Mouse (Mus musculus) CH12.LX (cell line): Measurements from ENCODE around the gene Phlda1. TPM values are rescaled to one million over a fixed set of nuclear protein-coding genes. Genes with fewer than 3 reads are reported as not detected.

Experiments
- DNase-seq: peaks from one replicate; pipeline ENCODE4 v3.0.0-alpha.2; 2013; ENCODE audit errors: extremely low read depth
- H3K27ac ChIP-seq: 2 replicates; pipeline ENCODE4 v1.5.1; 2012; ENCODE audit warnings: low read depth, mild to moderate bottlenecking, control low read depth, moderate library complexity; ENCODE audit not compliant: insufficient read depth
- H3K27me3 ChIP-seq: replicated peaks from 2 replicates; pipeline ENCODE3; 2012; ENCODE audit warnings: inconsistent platforms
- H3K36me3 ChIP-seq, 2 experiments: replicated peaks in 1 of 2; 2 replicates each; pipeline versions ENCODE3 to v1.6.1; 2012; ENCODE audit warnings: inconsistent platforms in 1 of 2, low read length in 1 of 2, mild to moderate bottlenecking in 1 of 2, mixed read lengths in 1 of 2, moderate library complexity in 1 of 2; ENCODE audit not compliant: control insufficient read depth in 1 of 2, insufficient read depth in 1 of 2
- H3K4me1 ChIP-seq, 2 experiments: 2 replicates each; pipeline ENCODE4 v1.6.1; 2012; ENCODE audit warnings: inconsistent platforms in 1 of 2, moderate library complexity in 1 of 2; ENCODE audit not compliant: insufficient read depth in 2 of 2, control insufficient read depth in 1 of 2
- H3K4me2 ChIP-seq: 2 replicates; pipeline ENCODE4 v1.6.1; 2012; ENCODE audit warnings: low read depth, mild to moderate bottlenecking, control low read depth; ENCODE audit not compliant: poor library complexity, insufficient read depth, severe bottlenecking
- H3K4me3 ChIP-seq, 3 experiments: fragments of 150-350 bp in 1 of 3; sonication (generic) in 1 of 3; replicated peaks in 1 of 3; 2 replicates each; pipeline versions ENCODE3 to v1.5.1; 2011 to 2012; ENCODE audit warnings: low read depth in 2 of 3, low read length in 2 of 3, mild to moderate bottlenecking in 2 of 3, moderate library complexity in 2 of 3, control low read depth in 1 of 3, improper control_type of control experiment in 1 of 3, inconsistent platforms in 1 of 3, mixed read lengths in 1 of 3; ENCODE audit not compliant: poor library complexity in 1 of 3
- H3K79me2 ChIP-seq: replicated peaks from 2 replicates; pipeline ENCODE4 v1.6.1; 2012; ENCODE audit warnings: mild to moderate bottlenecking, moderate library complexity; ENCODE audit not compliant: control insufficient read depth, poor library complexity, insufficient read depth, severe bottlenecking; ENCODE audit errors: extremely low read depth
- H3K9ac ChIP-seq: 2 replicates; pipeline ENCODE4 v1.6.1; 2012; ENCODE audit warnings: low read depth, mild to moderate bottlenecking, control low read depth, moderate library complexity; ENCODE audit not compliant: insufficient read depth
- H3K9me3 ChIP-seq: replicated peaks from 2 replicates; pipeline ENCODE3; 2012; ENCODE audit warnings: low read length, inconsistent platforms, mixed read lengths
- BHLHE40 ChIP-seq: IDR thresholded peaks from 2 replicates; pipeline ENCODE4 v1.6.1; 2011; ENCODE audit warnings: mild to moderate bottlenecking, low read depth, low read length, improper control_type of control experiment
- CTCF ChIP-seq, 2 experiments: IDR thresholded peaks in 1 of 2; conservative IDR thresholded peaks in 1 of 2; 2 replicates each; pipeline ENCODE4 v1.5.1; 2011 to 2012; ENCODE audit warnings: low read depth in 2 of 2, low read length in 2 of 2, improper control_type of control experiment in 1 of 2, inconsistent platforms in 1 of 2, mild to moderate bottlenecking in 1 of 2, moderate library complexity in 1 of 2
- E2F4 ChIP-seq: IDR thresholded peaks from 2 replicates; pipeline ENCODE4 v1.6.1; 2011; ENCODE audit warnings: low read depth, low read length, improper control_type of control experiment; ENCODE audit not compliant: insufficient replicate concordance
- EP300 ChIP-seq: IDR thresholded peaks from 2 replicates; pipeline ENCODE4 v1.6.1; 2011; ENCODE audit warnings: low read length, improper control_type of control experiment
- JUND ChIP-seq: conservative IDR thresholded peaks from 2 replicates; pipeline ENCODE4 v1.6.1; 2011; ENCODE audit warnings: low read depth, low read length, improper control_type of control experiment
- MAX ChIP-seq: IDR thresholded peaks from 2 replicates; pipeline ENCODE4 v1.6.1; 2011; ENCODE audit warnings: low read length, improper control_type of control experiment
- MAZ ChIP-seq: IDR thresholded peaks from 2 replicates; pipeline ENCODE4 v1.6.1; 2012; ENCODE audit warnings: low read depth, mild to moderate bottlenecking, inconsistent platforms, low read length, improper control_type of control experiment, moderate library complexity
- MYC ChIP-seq: IDR thresholded peaks from 2 replicates; pipeline ENCODE4 v1.6.1; 2011; ENCODE audit warnings: low read depth, mild to moderate bottlenecking, improper control_type of control experiment, low read length
- NELFE ChIP-seq: IDR thresholded peaks from 2 replicates; pipeline ENCODE4 v1.6.1; 2011; ENCODE audit warnings: low read depth, low read length, improper control_type of control experiment
- NRF1 ChIP-seq: IDR thresholded peaks from 2 replicates; pipeline ENCODE4 v1.6.1; 2014; ENCODE audit warnings: low read depth, mild to moderate bottlenecking, inconsistent platforms, low read length, improper control_type of control experiment, moderate library complexity
- POLR2A ChIP-seq: IDR thresholded peaks from 2 replicates; pipeline ENCODE4 v1.6.1; 2011; ENCODE audit warnings: low read depth, mild to moderate bottlenecking, improper control_type of control experiment, low read length
- POLR2AphosphoS2 ChIP-seq: IDR thresholded peaks from 2 replicates; pipeline ENCODE4 v1.6.1; 2011; ENCODE audit warnings: low read depth, low read length, improper control_type of control experiment
- RAD21 ChIP-seq: IDR thresholded peaks from 2 replicates; pipeline ENCODE4 v1.6.1; 2011; ENCODE audit warnings: low read depth, mild to moderate bottlenecking, low read length, improper control_type of control experiment, moderate library complexity
- SIN3A ChIP-seq: IDR thresholded peaks from 2 replicates; pipeline ENCODE4 v1.6.1; 2012; ENCODE audit warnings: low read length, improper control_type of control experiment, inconsistent platforms
- TBP ChIP-seq: conservative IDR thresholded peaks from 2 replicates; pipeline ENCODE4 v1.6.1; 2011; ENCODE audit warnings: low read depth, low read length, improper control_type of control experiment
- USF1 ChIP-seq: IDR thresholded peaks from 2 replicates; pipeline ENCODE4 v1.6.1; 2014; ENCODE audit warnings: low read depth, mild to moderate bottlenecking, inconsistent platforms, low read length, improper control_type of control experiment
- ZC3H11A ChIP-seq: IDR thresholded peaks from 2 replicates; pipeline ENCODE4 v1.6.1; 2012; ENCODE audit warnings: low read depth, mild to moderate bottlenecking, inconsistent platforms, low read length, improper control_type of control experiment
- ZKSCAN1 ChIP-seq: IDR thresholded peaks from 2 replicates; pipeline ENCODE4 v1.6.1; 2012; ENCODE audit warnings: low read depth, inconsistent platforms, low read length, improper control_type of control experiment, borderline replicate concordance
- ZNF384 ChIP-seq: IDR thresholded peaks from 2 replicates; pipeline ENCODE4 v1.6.1; 2012; ENCODE audit warnings: low read depth, low read length, improper control_type of control experiment, inconsistent platforms
- dilution Hi-C: fragments of 300-500 bp; cut with MboI; formaldehyde crosslinking; loops from 2 replicates; pipeline ENCODE4 v1.14.3; 2020; ENCODE audit warnings: low sequenced_read_pairs; ENCODE audit not compliant: extremely low pct_unique_long_range_greater_than_20kb, extremely low pct_ligation_motif_present
- in situ Hi-C: fragments of 300-500 bp; cut with MboI; formaldehyde crosslinking; loops from 3 replicates; pipeline ENCODE4 v1.14.3; 2019; ENCODE audit warnings: low sequenced_read_pairs, low pct_ligation_motif_present, low pct_unique_long_range_greater_than_20kb, mixed read lengths
- polyA plus RNA-seq: library from polyadenylated mRNA; unstranded; fragments of >175 nt; gene quantifications from 2 replicates; pipeline ENCODE4 v1.2.1, GENCODE M21; 2012; ENCODE audit warnings: low read depth; ENCODE audit not compliant: insufficient read length
- total RNA-seq, 2 experiments: library from RNA; depleted of rRNA; stranded (reverse); fragments of 300-350 nt in 1 of 2; fragments of >200 nt in 1 of 2; gene quantifications; 2 replicates each; pipeline ENCODE4 v1.2.3; 2012 to 2014

Phlda1 gene
- total and polyA plus RNA-seq, 3 experiments, result 1.9 to 11.6 (median 2.1) TPM

- dilution Hi-C loops (no loop called here), in situ Hi-C loops (no loop called here)
- Histone ChIP-seq H3K27ac (no peak overlapping the region), H3K36me3 (no peaks in the 10 kb centered on the region), H3K4me1 (peaks cover 5 to 8% of the 10 kb centered on the region in 2 experiments), H3K9ac (no peak overlapping the region), H3K4me3 (no peak overlapping the region), H3K27me3 (no peaks in the 10 kb centered on the region), H3K9me3 (no peaks in the 10 kb centered on the region), H3K79me2 (no peaks in the 10 kb centered on the region), H3K4me2 (no peak overlapping the region)
- TF ChIP-seq ZKSCAN1, result no peak
- no peak for TF ChIP-seq MAX
- no peak for TF ChIP-seq MAZ
- no peak for TF ChIP-seq ZC3H11A
- no peak for TF ChIP-seq SIN3A
- no peak for TF ChIP-seq BHLHE40
- no peak for TF ChIP-seq E2F4
- no peak for TF ChIP-seq NELFE
- TF ChIP-seq CTCF (conservative IDR thresholded peaks at IDR 0.05 in 1 of 2, IDR thresholded peaks at IDR 0.05 in 1 of 2; ENCODE audit: low read depth in 2 of 2, low read length in 2 of 2), result no peak
- no peak for TF ChIP-seq EP300
- TF ChIP-seq RAD21, result no peak
- no peak for TF ChIP-seq POLR2A
- TF ChIP-seq USF1, result no peak
- DNase-seq, result no peak
Observed at GRCm38 (mm10) chr10:111534691-111535090, 28.6 kb downstream of the Phlda1 start.

- no peak for DNase-seq
- dilution Hi-C loops, result no loop called here
- no peaks in the 10 kb centered on the region for H3K27me3 ChIP-seq
- no peaks in the 10 kb centered on the region for H3K9me3 ChIP-seq
- H3K4me2 ChIP-seq, result no peak overlapping the region
- no peak overlapping the region for H3K9ac ChIP-seq
- no peak overlapping the region for H3K27ac ChIP-seq
- H3K36me3 ChIP-seq, result no peaks in the 10 kb centered on the region
- peaks cover 7 to 11% of the 10 kb centered on the region in 2 experiments for H3K4me1 ChIP-seq
- no peak overlapping the region for H3K4me3 ChIP-seq
- in situ Hi-C loops, result no loop called here
- TF ChIP-seq USF1, result no peak
- no peak for TF ChIP-seq NRF1
- no peak for TF ChIP-seq POLR2AphosphoS2
- TF ChIP-seq ZNF384, result no peak
- no peak for TF ChIP-seq JUND
- no peak for TF ChIP-seq TBP
- TF ChIP-seq MYC, result no peak
- no peaks in the 10 kb centered on the region for H3K79me2 ChIP-seq
Observed at GRCm38 (mm10) chr10:111537410-111537809, 31.3 kb downstream of the Phlda1 start.
